Mouse (Mus musculus) cortical plate, adult 2 months (tissue): ENCODE measurements around the gene Fank1. TPM values are rescaled to one million over a fixed set of nuclear protein-coding genes. Genes with fewer than 3 reads are reported as not detected.

Source experiments
- H3K27ac ChIP-seq: fragments of 200-500 bp; 2 replicates; pipeline ENCODE4 v1.5.1; 2012; ENCODE audit warnings: low read length, control low read depth, inconsistent platforms; ENCODE audit not compliant: insufficient read depth
- H3K4me1 ChIP-seq: fragments of 200-500 bp; 2 replicates; pipeline ENCODE4 v1.6.1; 2011; ENCODE audit warnings: low read length; ENCODE audit not compliant: control insufficient read depth, insufficient read depth
- H3K4me3 ChIP-seq: fragments of 200-500 bp; 2 replicates; pipeline ENCODE4 v1.5.1; 2011; ENCODE audit warnings: mild to moderate bottlenecking, low read length, control low read depth; ENCODE audit not compliant: insufficient read depth
- CTCF ChIP-seq: fragments of 200-500 bp; IDR thresholded peaks from 2 replicates; pipeline ENCODE4 v1.5.1; 2011; ENCODE audit warnings: mild to moderate bottlenecking, control low read depth, low read length; ENCODE audit not compliant: insufficient read depth; ENCODE audit errors: extremely low read depth
- POLR2A ChIP-seq: fragments of 200-500 bp; IDR thresholded peaks from 2 replicates; pipeline ENCODE4 v1.6.1; 2011; ENCODE audit warnings: mild to moderate bottlenecking, low read length, control low read depth; ENCODE audit not compliant: insufficient read depth; ENCODE audit errors: extremely low read depth
- polyA plus RNA-seq: library from polyadenylated mRNA; depleted of rRNA; stranded (reverse); fragments of >200 nt; gene quantifications from 2 replicates; pipeline ENCODE4 v1.2.3, GENCODE M21; 2012

Fank1 gene
- polyA plus RNA-seq, 1 experiment, result 5.8 TPM

DNA sequence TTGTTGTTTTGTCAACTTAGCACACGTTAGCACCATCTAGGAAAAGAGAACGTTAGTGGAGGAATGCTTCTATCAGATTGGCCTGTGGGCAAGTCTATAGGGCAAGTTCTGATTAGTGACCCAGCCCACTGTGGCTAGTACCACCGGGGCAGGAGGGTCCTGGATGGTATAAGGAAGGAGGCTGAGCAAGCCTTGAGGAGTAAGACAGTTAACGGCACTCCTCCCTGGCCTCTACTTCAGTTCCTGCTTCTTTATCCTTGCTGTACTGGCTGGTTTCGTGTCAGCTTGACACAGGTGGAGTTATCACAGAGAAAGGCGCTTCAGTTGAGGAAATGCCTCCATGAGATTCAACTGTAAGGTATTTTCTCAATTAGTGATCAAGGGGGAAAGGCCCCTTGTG, 10.9 kb downstream of the Fank1 start:
- H3K4me1 ChIP-seq, result no peaks in the 10 kb centered on the region
- no peak for TF ChIP-seq CTCF
- no peak overlapping the region for H3K4me3 ChIP-seq

DNA sequence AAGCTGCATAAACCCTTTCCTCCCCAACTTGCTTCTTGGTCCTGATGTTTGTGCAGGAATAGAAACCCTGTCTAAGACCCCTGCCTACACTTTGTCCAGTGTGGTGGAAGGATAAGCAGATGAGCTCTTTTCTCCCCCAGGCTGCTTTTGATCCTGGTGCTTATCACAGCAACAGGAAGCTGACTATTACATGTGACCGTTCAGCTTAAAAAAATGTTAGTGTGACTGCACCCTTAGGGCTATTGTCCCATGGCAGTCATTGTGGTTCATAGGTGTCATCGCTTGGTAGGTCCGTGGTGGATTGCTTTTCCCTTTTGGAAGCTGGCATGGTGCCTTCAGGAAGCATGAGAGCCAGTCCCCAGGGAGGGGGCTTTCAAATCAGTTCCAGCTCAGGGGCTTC, 11.5 kb downstream of the Fank1 start:
- no peaks in the 10 kb centered on the region for H3K4me1 ChIP-seq
- no peak overlapping the region for H3K4me3 ChIP-seq
- no peak for TF ChIP-seq POLR2A
- no peak for TF ChIP-seq CTCF
- no peak overlapping the region for H3K27ac ChIP-seq

More for the DNA sequence above, 10.9 kb downstream of the Fank1 start:
- no peak overlapping the region for H3K27ac ChIP-seq

GRCm38 (mm10) chr7:133790171-133790570, 13.5 kb downstream of the Fank1 start:
- peaks cover 2% of the 10 kb centered on the region for H3K4me1 ChIP-seq
- H3K4me3 ChIP-seq, result no peak overlapping the region
- TF ChIP-seq POLR2A (no peak), CTCF (no peak)
- H3K27ac ChIP-seq, result no peak overlapping the region

GRCm38 (mm10) chr7:133790608-133791229, 14.1 kb downstream of the Fank1 start:
- no peak overlapping the region for H3K4me3 ChIP-seq
- TF ChIP-seq POLR2A, result no peak
- TF ChIP-seq CTCF, result no peak

GRCm38 (mm10) chr7:133792771-133793170, 16.1 kb downstream of the Fank1 start:
- Histone ChIP-seq H3K4me1 (peaks cover 2% of the 10 kb centered on the region), H3K27ac (no peak overlapping the region), H3K4me3 (no peak overlapping the region)
- TF ChIP-seq CTCF (no peak), POLR2A (no peak)

More at GRCm38 (mm10) chr7:133790608-133791229, 14.1 kb downstream of the Fank1 start:
- H3K27ac ChIP-seq, result no peak overlapping the region
- H3K4me1 ChIP-seq, result peaks cover 2% of the 10 kb centered on the region

GRCm38 (mm10) chr7:133793248-133794131, 16.8 kb downstream of the Fank1 start:
- Histone ChIP-seq H3K27ac (no peak overlapping the region), H3K4me3 (no peak overlapping the region), H3K4me1 (peaks cover 2% of the 10 kb centered on the region)
- TF ChIP-seq CTCF (no peak), POLR2A (no peak)

DNA sequence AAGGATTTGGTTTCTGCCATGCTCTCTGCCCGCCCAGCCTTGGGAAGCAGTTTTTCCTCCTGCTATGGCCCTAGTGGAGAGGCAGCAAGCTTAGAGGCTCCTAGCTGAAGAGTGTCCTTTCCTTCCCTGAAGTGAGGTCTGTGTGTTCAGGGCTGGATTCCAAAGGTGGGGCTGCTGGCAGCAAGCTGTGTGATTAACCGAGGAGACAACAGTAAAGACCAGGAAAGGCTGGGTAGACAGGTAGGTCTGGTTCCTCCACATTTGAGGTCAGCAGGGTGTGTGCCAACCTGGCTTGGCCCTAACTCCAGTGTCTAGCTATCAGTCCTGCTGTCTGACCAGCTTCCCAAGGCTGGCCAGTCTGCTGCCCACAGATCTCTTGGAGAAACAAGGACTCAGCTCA, 18.1 kb downstream of the Fank1 start:
- no peak overlapping the region for H3K4me3 ChIP-seq
- H3K27ac ChIP-seq, result no peak overlapping the region
- peaks cover 2% of the 10 kb centered on the region for H3K4me1 ChIP-seq
- TF ChIP-seq CTCF (no peak), POLR2A (no peak)

DNA sequence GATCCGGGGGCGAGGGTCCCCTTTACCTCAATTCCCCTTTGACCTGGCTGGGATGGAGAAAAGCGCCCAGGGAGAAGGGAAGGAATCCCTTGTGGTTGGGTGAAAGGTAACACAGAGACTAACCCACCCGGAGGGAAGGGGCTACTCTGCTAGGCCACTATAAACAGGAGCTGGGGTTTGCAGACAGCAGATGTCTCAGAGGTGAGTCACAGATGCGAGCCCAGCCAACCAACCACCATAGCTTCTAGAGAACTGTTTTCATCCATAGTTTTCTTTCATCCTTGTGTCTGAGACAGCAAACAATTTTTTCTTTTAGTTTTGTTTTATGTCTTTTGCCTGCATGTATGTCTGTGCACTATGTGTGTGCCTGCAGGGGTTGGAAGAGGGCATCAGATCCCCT, 23.3 kb downstream of the Fank1 start:
- TF ChIP-seq POLR2A (no peak), CTCF (no peak)
- no peaks in the 10 kb centered on the region for H3K4me1 ChIP-seq
- no peak overlapping the region for H3K4me3 ChIP-seq
- H3K27ac ChIP-seq, result no peak overlapping the region

DNA sequence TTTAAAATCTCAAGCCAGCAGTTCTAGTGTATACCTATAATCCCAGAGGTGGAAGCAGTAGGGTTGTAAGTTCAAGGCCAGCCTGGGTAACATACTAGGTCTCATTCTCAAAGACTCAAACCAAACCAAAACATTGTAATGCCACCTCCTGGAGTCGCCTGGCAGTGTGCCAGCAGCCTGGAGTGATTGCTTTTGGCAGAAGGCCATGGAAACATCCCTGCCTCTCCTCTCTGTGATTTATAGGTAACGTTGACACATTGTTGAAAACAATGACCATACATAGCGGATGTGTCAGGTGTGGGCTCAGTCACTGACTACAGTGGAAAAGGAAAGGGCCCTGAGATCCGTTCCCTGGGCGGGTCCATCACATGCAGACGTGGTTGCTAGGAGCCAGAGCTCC, 25.2 kb downstream of the Fank1 start:
- no peak for TF ChIP-seq POLR2A
- no peak for TF ChIP-seq CTCF
- no peak overlapping the region for H3K4me3 ChIP-seq
- H3K27ac ChIP-seq, result no peak overlapping the region
- H3K4me1 ChIP-seq, result no peaks in the 10 kb centered on the region

GRCm38 (mm10) chr7:133805614-133806175, 29.0 kb downstream of the Fank1 start:
- H3K4me1 ChIP-seq, result no peaks in the 10 kb centered on the region
- H3K27ac ChIP-seq, result no peak overlapping the region
- H3K4me3 ChIP-seq, result no peak overlapping the region
- no peak for TF ChIP-seq POLR2A
- peak; percentile 97 for TF ChIP-seq CTCF
